15 mouse cellular contexts compared by ENCODE assay signal in the genomic region with DNA sequence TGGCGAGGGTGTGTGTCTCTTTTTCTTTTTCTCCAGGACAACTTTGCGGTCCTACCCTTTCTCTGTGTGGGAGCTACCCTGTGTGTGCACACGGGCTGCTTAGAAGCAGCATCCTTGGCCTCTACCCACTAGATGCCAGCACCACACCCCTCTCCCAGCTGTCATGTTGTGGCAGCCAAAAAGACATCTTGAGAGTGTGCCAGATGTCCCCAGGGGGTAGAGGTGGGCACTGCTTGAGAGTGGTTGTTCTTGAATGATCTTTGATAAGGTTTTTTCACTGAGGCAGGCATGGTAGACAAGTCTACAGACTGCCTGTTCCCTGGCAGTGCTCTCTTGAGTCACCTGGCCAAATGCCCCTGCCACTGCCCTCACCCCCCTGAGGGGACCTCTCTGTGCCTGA. TPM values are rescaled to one million over a fixed set of nuclear protein-coding genes. Genes with fewer than 3 reads are reported as not detected.
DNase-seq lines count a peak whose midpoint lies in the region.
"Had no signal": no experiment of that assay in that cellular context is flagged by ENCODE, and none has a peak within 500 bp of the region (broad histone marks: within the 10 kb centered on the region; RNA-seq: fewer than 3 reads in every experiment).

No protein-coding gene starts in this region.

- peak; percentile 15 for DNase-seq in cerebellum, adult 11-12 months
- DNase-seq in cerebellum, adult 18-20 months = no peak
- peak; percentile 82 to 86 for DNase-seq in cerebellum, postnatal 14 days
- DNase-seq in cerebellum, adult 8-10 months = no peak
- DNase-seq in left cerebral cortex, postnatal 4 days = peak; percentile 89
- no peak for DNase-seq in left cerebral cortex, postnatal 10 days (ENCODE audit: extremely low spot score in 1 of 2, low spot score in 2 of 2)
- peak; percentile 55 to 66 for DNase-seq in cerebellum, postnatal 25 days
- no peak for DNase-seq in adipocyte (ENCODE audit: low spot score)
- DNase-seq: adrenal gland, postnatal 14 days; B cell, adult 2 months; heart, adult 18-20 months; heart, postnatal 10 days; heart, postnatal 4 days; kidney, adult 8-10 months had no signal

- intact Hi-C loops in left cerebral cortex, postnatal 4 days (cut with DNase I) = no loop called here
- intact Hi-C loops in left cerebral cortex, postnatal 10 days (cut with DNase I) = no loop called here

RNA-seq across cellular contexts. Expression of a gene that starts 10.8 kb away (rescaled TPM):
- total RNA-seq in left cerebral cortex, postnatal 4 days (2021) = 1 to 10 TPM; 3.7 to 4.1 TPM
- total RNA-seq in left cerebral cortex, postnatal 10 days (2021) = 1 to 10 TPM; 2.0 TPM
- total RNA-seq: gastrocnemius, adult 8-10 months; heart, adult 18-20 months; heart, postnatal 10 days had no signal

RNA-seq across cellular contexts. Expression of a gene that starts 35.7 kb away (rescaled TPM):
- total RNA-seq in left cerebral cortex, postnatal 4 days (2021) = 10 to 100 TPM; 61.0 to 64.9 TPM
- 10 to 100 TPM; 47.2 to 47.9 TPM for total RNA-seq in left cerebral cortex, postnatal 10 days (2021)

RNA-seq across cellular contexts. Expression of a gene that starts 38.9 kb away (rescaled TPM):
- total RNA-seq in left cerebral cortex, postnatal 4 days (2021) = 10 to 100 TPM; 37.9 to 44.8 TPM
- total RNA-seq in left cerebral cortex, postnatal 10 days (2021) = 10 to 100 TPM; 42.5 to 42.8 TPM

RNA-seq across cellular contexts. Expression of a gene that starts 52.8 kb away (rescaled TPM):
- 10 to 100 TPM; 26.0 to 29.9 TPM for total RNA-seq in left cerebral cortex, postnatal 4 days (2021)
- total RNA-seq in left cerebral cortex, postnatal 10 days (2021) = 10 to 100 TPM; 20.0 to 22.1 TPM

Comparison
In these comparisons a context has a peak if more than half of its experiments do, and no peak if none do; other contexts are left out.
1. DNase-seq: peak in cerebellum, adult 11-12 months (single experiment), cerebellum, postnatal 14 days (2 of 2), left cerebral cortex, postnatal 4 days (single experiment) and cerebellum, postnatal 25 days (2 of 2); none in cerebellum, adult 18-20 months (0 of 2), cerebellum, adult 8-10 months (single experiment), left cerebral cortex, postnatal 10 days (0 of 2) and adipocyte (single experiment).